8 mouse cellular contexts compared by ENCODE assay signal in the genomic region with DNA sequence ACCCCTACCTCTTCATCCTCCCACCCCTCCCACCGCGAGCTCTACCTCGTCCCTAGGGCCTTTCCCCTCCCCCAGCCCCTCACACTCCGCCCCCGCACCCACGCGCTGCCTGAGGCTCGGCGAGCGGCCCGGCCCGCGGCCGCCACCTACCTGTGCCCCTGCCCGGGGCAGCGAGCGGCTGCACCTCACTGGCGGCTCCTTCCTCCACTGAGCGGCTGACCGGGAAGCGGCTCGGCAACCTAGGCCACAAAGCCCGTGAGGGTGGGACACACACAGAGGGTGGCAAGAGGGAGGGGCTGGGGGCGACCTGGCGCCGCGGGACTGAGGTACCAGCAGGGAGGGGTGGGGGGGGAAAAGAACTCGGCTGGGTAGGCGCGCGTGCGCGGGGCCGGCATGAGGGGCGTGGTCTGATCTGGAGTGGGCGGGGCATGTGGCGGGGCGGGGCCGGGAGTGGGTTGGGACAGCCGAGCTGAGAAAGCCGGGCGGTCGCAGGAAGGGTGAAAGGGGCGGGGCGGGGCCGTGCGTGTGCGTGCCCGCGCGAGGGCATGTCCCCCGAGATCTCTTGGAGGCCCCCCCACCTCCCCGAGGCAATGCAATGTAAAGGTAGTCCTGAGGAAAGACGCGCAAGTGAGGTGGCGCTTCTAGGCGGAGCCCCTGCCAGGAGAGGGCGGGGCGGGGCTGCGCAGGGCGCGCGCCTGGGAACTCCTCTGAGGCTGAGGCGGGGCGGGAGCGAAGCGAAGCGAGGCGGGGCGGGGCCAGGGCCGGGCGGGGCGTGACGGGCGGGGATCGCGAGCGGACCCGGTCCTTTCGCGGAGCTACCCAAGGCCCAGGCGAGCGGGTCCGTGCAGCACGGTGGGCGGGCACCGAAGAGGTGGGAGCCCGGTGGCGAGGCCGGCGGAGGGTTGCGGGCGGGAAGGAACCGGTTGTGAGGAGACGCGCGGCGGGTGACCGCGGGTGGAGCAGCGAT. TPM values are rescaled to one million over a fixed set of nuclear protein-coding genes. Genes with fewer than 3 reads are reported as not detected.
DNase-seq lines count a peak whose midpoint lies in the region; ATAC-seq lines count a peak whose summit lies in the region.

TSS of gene Lrrc42 (minus strand) at position 408 of the 967 bp plus-strand sequence.
TSS of gene Hspb11 (plus strand) at position 469 of the 967 bp plus-strand sequence.

- no peaks in the 10 kb centered on the region for H3K36me3 ChIP-seq in lung, embryonic 16.5 days (ENCODE audit: control insufficient read depth, insufficient read depth, low read length)

- no peaks in the 10 kb centered on the region for H3K9me3 ChIP-seq in lung, embryonic 16.5 days (ENCODE audit: control insufficient read depth, low read length)

- WGBS in lung, embryonic 16.5 days = under 1% methylated on average over 91 of the region's 101 CpGs

- H3K9ac ChIP-seq in lung, embryonic 16.5 days (ENCODE audit: low read length) = peak within 1 kb of the TSS; percentile 91

- DNase-seq in MEL-GATA-1-ER (ENCODE audit: extremely low read depth, low read depth) = peak; percentile 79
- peak; percentile 90 for DNase-seq in cerebellum, adult 8-10 months
- peak; percentile 96 for DNase-seq in forelimb bud, embryonic 11.5 days (ENCODE audit: low read depth, low spot score)
- DNase-seq in layer of hippocampus, adult 9-10 months (ENCODE audit: low spot score) = peak; percentile 64
- DNase-seq in ovary, postnatal 10 days (ENCODE audit: low spot score) = peak; percentile 88
- peak; percentile 97 to 98 for DNase-seq in thymus, postnatal 10 days (ENCODE audit: low spot score in 2 of 2)

- peaks cover 25% of the 10 kb centered on the region for H3K4me1 ChIP-seq in lung, embryonic 16.5 days (replicated peaks; ENCODE audit: control insufficient read depth, insufficient read depth, low read length)

- ATAC-seq in hematopoietic stem cell, adult 5-6 weeks (replicated peaks in 1 of 2; ENCODE audit: insufficient read depth in 1 of 2, low FRiP score in 2 of 2, low TSS enrichment in 1 of 2, low read depth in 1 of 2, poor library complexity in 2 of 2, severe bottlenecking in 2 of 2) = peak; percentile 91 to 93
- peak; percentile 97 for ATAC-seq in lung, embryonic 16.5 days (ENCODE audit: low read depth)

- H3K27ac ChIP-seq in lung, embryonic 16.5 days (ENCODE audit: low read length) = peak within 1 kb of the TSS; percentile 85

- H3K4me2 ChIP-seq in lung, embryonic 16.5 days (ENCODE audit: low read depth, low read length) = peak within 1 kb of the TSS; percentile 87

- H3K4me3 ChIP-seq in lung, embryonic 16.5 days (ENCODE audit: low read length) = peak within 1 kb of the TSS; percentile 85

- H3K27me3 ChIP-seq in lung, embryonic 16.5 days (ENCODE audit: control insufficient read depth, insufficient read depth, low read depth, low read length) = no peaks in the 10 kb centered on the region

RNA-seq across cellular contexts. Expression of gene Lrrc42, which starts in this region (rescaled TPM):
- 9.1 and 11.2 TPM in 2 replicates for total RNA-seq in hematopoietic stem cell, adult 5-6 weeks (2017)
- 66.1 and 71.2 TPM in 2 replicates for polyA plus RNA-seq in lung, embryonic 16.5 days (2015; fragmentation: Nextera tagmentation; extraction: Ambion mirVana)

RNA-seq across cellular contexts. Expression of gene Hspb11, which starts in this region (rescaled TPM):
- 27.2 and 33.6 TPM in 2 replicates for total RNA-seq in hematopoietic stem cell, adult 5-6 weeks (2017)
- polyA plus RNA-seq in lung, embryonic 16.5 days (2015; fragmentation: Nextera tagmentation; extraction: Ambion mirVana) = 41.2 and 43.6 TPM in 2 replicates

Comparison
In these comparisons a context has a peak if more than half of its experiments do, and no peak if none do; other contexts are left out.
1. Peak in every context shown above with its lines: DNase-seq, ATAC-seq, H3K4me3 ChIP-seq and H3K27ac ChIP-seq.